Mouse (Mus musculus): ENCODE measurements around the gene Slc35d1. TPM values are rescaled to one million over a fixed set of nuclear protein-coding genes. Genes with fewer than 3 reads are reported as not detected.

Slc35d1 gene
- polyA plus RNA-seq, 1 experiment from 2014 or later: 6.4 TPM

DNA sequence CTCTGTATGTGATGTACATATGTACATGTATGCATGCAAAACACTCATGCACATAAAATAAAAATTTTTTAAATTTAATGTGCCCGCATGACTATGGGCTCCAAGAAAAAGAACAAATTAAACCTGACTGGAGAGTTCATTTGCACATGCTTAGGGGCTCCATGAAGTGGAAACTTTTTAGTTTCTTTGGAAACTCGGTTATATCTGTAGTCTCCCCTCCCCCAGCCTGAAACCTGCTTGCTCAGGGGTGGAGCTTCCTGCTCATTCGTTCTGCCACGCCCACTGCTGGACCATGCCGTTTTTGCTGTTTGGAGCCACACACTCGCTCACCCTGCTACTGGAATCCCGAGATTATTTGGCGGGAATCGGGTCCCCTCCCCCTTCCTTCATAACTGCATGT lies 7.9 kb upstream of the Slc35d1 start:
- Histone ChIP-seq H3K9me3 (ENCODE audit: control insufficient read depth, low read length) (no peaks in the 10 kb centered on the region), H3K9ac (no peak overlapping the region), H3K27me3 (ENCODE audit: control insufficient read depth, insufficient read depth, low read length) (no peaks in the 10 kb centered on the region), H3K4me2 (replicated peaks) (no peak overlapping the region), H3K4me3 (replicated peaks; ENCODE audit: low read length) (no peak overlapping the region), H3K27ac (no peak overlapping the region), H3K4me1 (replicated peaks; ENCODE audit: control insufficient read depth, insufficient read depth, low read length) (no peaks in the 10 kb centered on the region), H3K36me3 (replicated peaks; ENCODE audit: control insufficient read depth, insufficient read depth) (no peaks in the 10 kb centered on the region)
- ATAC-seq (ENCODE audit: low FRiP score) (no peak), DNase-seq (ENCODE audit: low spot score) (no peak)
- 45% methylated on average over 9 of the region's 9 CpGs for WGBS

DNA sequence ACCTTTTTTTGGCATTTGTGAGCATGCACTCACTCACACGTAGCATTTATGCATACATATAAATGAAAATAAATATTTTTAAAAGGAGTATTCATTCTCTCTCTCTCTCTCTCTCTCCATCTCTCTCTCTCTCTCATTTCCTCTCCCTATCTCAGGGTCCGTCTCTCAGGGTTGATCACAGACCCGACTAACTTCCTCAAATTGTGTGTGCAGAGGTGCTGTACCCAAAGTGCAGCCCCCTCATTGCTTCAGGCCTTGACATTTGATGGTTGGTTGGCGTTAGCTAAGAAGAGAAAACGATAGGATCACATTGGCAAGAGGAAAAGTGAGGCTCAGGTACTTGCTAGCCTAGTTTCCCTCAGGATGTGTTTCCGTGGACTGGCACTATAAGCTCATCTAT lies 6.8 kb upstream of the Slc35d1 start:
- Histone ChIP-seq H3K27me3 (ENCODE audit: control insufficient read depth, insufficient read depth, low read length) (no peaks in the 10 kb centered on the region), H3K4me2 (replicated peaks) (no peak overlapping the region), H3K36me3 (replicated peaks; ENCODE audit: control insufficient read depth, insufficient read depth) (no peaks in the 10 kb centered on the region), H3K9ac (no peak overlapping the region), H3K9me3 (ENCODE audit: control insufficient read depth, low read length) (no peaks in the 10 kb centered on the region), H3K4me3 (replicated peaks; ENCODE audit: low read length) (no peak overlapping the region), H3K27ac (no peak overlapping the region), H3K4me1 (replicated peaks; ENCODE audit: control insufficient read depth, insufficient read depth, low read length) (no peaks in the 10 kb centered on the region)
- no peak for DNase-seq (ENCODE audit: low spot score)
- no peak for ATAC-seq (ENCODE audit: low FRiP score)
- 85% methylated on average over 6 of the region's 6 CpGs for WGBS

DNA sequence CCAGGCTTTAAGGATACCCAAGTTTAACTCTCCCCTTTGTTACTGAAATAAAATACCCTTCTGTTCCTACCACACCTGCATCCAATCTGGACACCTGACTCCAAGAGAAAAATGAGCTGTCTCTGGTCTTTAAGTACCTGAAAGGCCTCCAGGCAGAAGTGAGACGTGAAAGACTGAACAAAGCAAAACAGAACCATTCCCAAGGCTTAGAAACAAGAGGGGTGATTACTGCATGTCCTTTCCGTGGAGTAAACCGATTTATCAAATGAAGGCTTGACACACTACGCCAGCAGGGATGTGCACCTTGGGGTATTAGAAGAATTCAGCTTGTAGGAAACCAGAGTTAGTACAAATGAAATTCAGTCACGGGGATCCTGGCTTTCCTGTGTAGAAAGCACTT lies 4.0 kb upstream of the Slc35d1 start:
- Histone ChIP-seq H3K27ac (0 out of 2 replicates have a peak overlapping the region, but pooled peaks have one; percentile 14), H3K4me1 (replicated peaks; ENCODE audit: control insufficient read depth, insufficient read depth, low read length) (no peaks in the 10 kb centered on the region), H3K4me3 (replicated peaks; ENCODE audit: low read length) (no peak overlapping the region), H3K36me3 (replicated peaks; ENCODE audit: control insufficient read depth, insufficient read depth) (no peaks in the 10 kb centered on the region), H3K9ac (no peak overlapping the region), H3K9me3 (ENCODE audit: control insufficient read depth, low read length) (no peaks in the 10 kb centered on the region), H3K4me2 (replicated peaks) (no peak overlapping the region), H3K27me3 (ENCODE audit: control insufficient read depth, insufficient read depth, low read length) (no peaks in the 10 kb centered on the region)
- DNase-seq (ENCODE audit: low spot score) (no peak), ATAC-seq (ENCODE audit: low FRiP score) (no peak)
- 70% methylated on average over 5 of the region's 5 CpGs for WGBS

DNA sequence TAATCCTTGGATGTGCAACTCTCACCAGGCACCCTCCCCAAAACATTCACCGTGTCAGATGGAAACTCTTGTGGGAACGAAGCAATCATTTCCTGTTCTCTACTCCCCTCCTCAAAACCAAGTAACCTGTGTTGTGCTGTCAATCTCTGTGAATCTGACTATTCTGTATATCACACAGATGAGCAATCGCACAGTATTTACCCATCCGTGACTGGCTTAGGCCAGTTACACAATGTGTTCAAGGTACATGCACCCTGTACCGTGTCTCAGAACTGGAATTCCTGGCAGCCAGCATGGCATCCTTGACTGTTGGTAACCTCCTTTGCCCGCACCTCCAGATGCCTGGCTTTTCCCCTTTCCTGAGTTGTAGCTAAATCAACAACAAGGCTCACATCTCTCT lies 1.1 kb upstream of the Slc35d1 start:
- 84% methylated on average over 6 of the region's 6 CpGs for WGBS

DNA sequence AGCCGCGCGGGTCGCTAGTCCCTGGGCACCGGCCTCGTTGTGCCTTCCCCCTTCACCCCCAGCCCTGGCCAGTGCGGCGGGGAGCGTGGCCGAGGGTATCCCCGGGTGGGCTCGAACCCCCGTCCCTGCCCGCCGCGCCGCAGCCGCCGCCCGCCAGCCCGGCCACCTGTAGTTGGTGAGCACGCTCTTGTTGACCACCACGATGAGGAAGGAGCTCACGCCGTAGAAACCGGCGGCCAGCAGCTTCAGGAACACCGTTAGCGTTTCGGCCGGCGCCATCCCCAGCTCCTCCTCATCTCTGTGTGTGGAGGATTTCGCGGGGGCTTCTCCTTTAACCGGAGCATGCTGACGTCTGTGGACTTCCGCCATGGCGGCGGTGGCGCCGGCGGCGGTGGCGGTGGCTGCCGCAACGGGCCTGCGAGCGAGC lies 453 bp downstream of the Slc35d1 start:
- no peaks in the 10 kb centered on the region for H3K27me3 ChIP-seq (ENCODE audit: control insufficient read depth, insufficient read depth, low read length)
- H3K36me3 ChIP-seq (replicated peaks; ENCODE audit: control insufficient read depth, insufficient read depth): peaks cover 11% of the 10 kb centered on the region
- H3K9ac ChIP-seq: peak overlapping the region; percentile 99
- ATAC-seq (ENCODE audit: low FRiP score) (peak; percentile 84), DNase-seq (ENCODE audit: low spot score) (peak; percentile 67)
- H3K27ac ChIP-seq: peak overlapping the region; percentile 99
- peak overlapping the region; percentile 97 for H3K4me3 ChIP-seq (replicated peaks; ENCODE audit: low read length)
- under 1% methylated on average over 48 of the region's 48 CpGs for WGBS
- peak overlapping the region; percentile 80 for H3K4me2 ChIP-seq (replicated peaks)
- no peaks in the 10 kb centered on the region for H3K9me3 ChIP-seq (ENCODE audit: control insufficient read depth, low read length)
- H3K4me1 ChIP-seq (replicated peaks; ENCODE audit: control insufficient read depth, insufficient read depth, low read length): peaks cover 18% of the 10 kb centered on the region

More for the DNA sequence above, 1.1 kb upstream of the Slc35d1 start:
- Histone ChIP-seq H3K9ac (no peak overlapping the region), H3K36me3 (replicated peaks; ENCODE audit: control insufficient read depth, insufficient read depth) (0 out of 2 replicates have a peak, but pooled peaks cover 3% of the 10 kb centered on the region), H3K4me3 (replicated peaks; ENCODE audit: low read length) (no peak overlapping the region), H3K4me1 (replicated peaks; ENCODE audit: control insufficient read depth, insufficient read depth, low read length) (peaks cover 18% of the 10 kb centered on the region), H3K9me3 (ENCODE audit: control insufficient read depth, low read length) (no peaks in the 10 kb centered on the region), H3K4me2 (replicated peaks) (no peak overlapping the region), H3K27ac (no peak overlapping the region), H3K27me3 (ENCODE audit: control insufficient read depth, insufficient read depth, low read length) (no peaks in the 10 kb centered on the region)
- ATAC-seq (ENCODE audit: low FRiP score) (no peak), DNase-seq (ENCODE audit: low spot score) (no peak)

DNA sequence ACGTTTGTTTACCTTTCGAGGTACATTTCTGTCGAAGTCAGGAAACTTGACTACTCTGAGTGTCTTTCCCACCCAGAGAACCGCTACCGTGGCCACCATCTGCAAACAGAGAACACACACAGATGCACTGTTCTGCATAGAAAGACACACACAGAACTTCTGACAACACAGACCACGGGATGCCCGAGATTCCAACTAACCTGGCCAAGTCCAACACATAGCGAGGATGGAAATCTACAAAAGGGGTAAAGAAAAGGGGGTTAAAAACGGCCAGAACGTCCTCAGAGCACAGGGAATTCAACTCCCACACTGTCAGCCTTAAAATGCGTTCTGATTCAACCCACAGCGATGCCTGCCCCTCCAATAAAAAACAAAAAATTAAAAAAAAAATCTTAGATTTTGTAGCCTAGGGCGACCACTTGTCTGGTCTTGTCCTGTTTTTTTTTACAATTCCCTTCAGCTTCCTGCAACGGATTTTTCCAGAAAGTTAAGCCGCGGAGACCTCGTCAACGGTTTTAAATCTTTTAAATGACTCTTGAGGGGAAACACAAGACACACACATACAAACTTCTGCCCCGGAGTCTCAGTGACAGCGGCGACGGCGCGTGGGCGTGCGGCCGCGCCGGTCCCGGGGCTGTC lies 986 bp downstream of the Slc35d1 start:
- WGBS: 4% methylated on average over 30 of the region's 30 CpGs
- peak overlapping the region; percentile 97 for H3K4me3 ChIP-seq (replicated peaks; ENCODE audit: low read length)
- H3K9ac ChIP-seq: peak overlapping the region; percentile 99
- ATAC-seq (ENCODE audit: low FRiP score) (no peak), DNase-seq (ENCODE audit: low spot score) (no peak)
- H3K4me1 ChIP-seq (replicated peaks; ENCODE audit: control insufficient read depth, insufficient read depth, low read length): peaks cover 18% of the 10 kb centered on the region
- peaks cover 17% of the 10 kb centered on the region for H3K36me3 ChIP-seq (replicated peaks; ENCODE audit: control insufficient read depth, insufficient read depth)
- H3K9me3 ChIP-seq (ENCODE audit: control insufficient read depth, low read length): no peaks in the 10 kb centered on the region
- H3K27me3 ChIP-seq (ENCODE audit: control insufficient read depth, insufficient read depth, low read length): no peaks in the 10 kb centered on the region
- H3K4me2 ChIP-seq (replicated peaks): peak overlapping the region; percentile 80
- peak overlapping the region; percentile 99 for H3K27ac ChIP-seq

DNA sequence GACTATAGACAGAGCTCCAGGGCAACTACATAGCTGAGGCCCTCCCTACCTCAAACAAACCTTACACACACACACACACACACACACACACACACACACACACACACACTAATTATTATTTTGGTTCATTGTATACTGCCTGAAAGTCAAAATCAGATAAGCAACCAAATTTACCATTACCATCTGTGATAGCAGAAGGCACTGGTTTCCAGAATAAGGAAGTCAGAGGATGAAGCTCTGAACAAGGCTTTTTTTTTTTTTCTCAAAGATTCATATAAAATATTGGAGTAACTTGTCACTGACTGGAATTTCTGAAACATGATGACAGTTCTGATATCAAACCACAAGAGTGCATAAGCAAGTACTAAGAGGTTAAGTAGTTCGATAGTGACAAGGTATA lies 6.4 kb downstream of the Slc35d1 start:
- Histone ChIP-seq H3K4me2 (replicated peaks) (no peak overlapping the region), H3K4me3 (replicated peaks; ENCODE audit: low read length) (no peak overlapping the region), H3K27ac (no peak overlapping the region), H3K9me3 (ENCODE audit: control insufficient read depth, low read length) (no peaks in the 10 kb centered on the region), H3K9ac (no peak overlapping the region), H3K36me3 (replicated peaks; ENCODE audit: control insufficient read depth, insufficient read depth) (peaks cover 58% of the 10 kb centered on the region), H3K4me1 (replicated peaks; ENCODE audit: control insufficient read depth, insufficient read depth, low read length) (peaks cover 14% of the 10 kb centered on the region), H3K27me3 (ENCODE audit: control insufficient read depth, insufficient read depth, low read length) (no peaks in the 10 kb centered on the region)
- DNase-seq (ENCODE audit: low spot score) (no peak), ATAC-seq (ENCODE audit: low FRiP score) (no peak)
- WGBS: 95% methylated on average over 1 of the region's 1 CpGs

DNA sequence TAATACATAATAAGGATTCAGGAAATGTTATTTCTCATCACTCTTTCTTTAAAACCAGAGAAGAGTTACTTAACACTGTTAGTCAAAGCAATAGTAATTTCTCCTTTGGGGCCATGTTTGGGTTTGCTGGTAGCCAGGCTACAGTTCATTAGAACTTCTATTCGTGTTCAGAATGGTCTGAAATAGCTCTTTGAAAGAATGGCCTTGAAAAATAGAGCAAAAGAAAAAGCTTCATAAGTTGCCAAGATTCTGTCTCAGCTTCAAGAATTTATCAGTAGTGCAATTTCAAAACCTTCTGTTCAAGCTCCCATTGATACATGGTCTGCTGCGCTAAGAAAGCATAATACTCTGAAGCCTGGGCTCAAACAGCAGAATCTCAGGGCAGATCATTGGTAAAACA lies 11.3 kb downstream of the Slc35d1 start:
- no peak for DNase-seq (ENCODE audit: low spot score)
- Histone ChIP-seq H3K9me3 (ENCODE audit: control insufficient read depth, low read length) (no peaks in the 10 kb centered on the region), H3K4me1 (replicated peaks; ENCODE audit: control insufficient read depth, insufficient read depth, low read length) (no peaks in the 10 kb centered on the region), H3K9ac (no peak overlapping the region), H3K27me3 (ENCODE audit: control insufficient read depth, insufficient read depth, low read length) (no peaks in the 10 kb centered on the region), H3K4me2 (replicated peaks) (no peak overlapping the region), H3K36me3 (replicated peaks; ENCODE audit: control insufficient read depth, insufficient read depth) (peaks cover 55% of the 10 kb centered on the region), H3K4me3 (replicated peaks; ENCODE audit: low read length) (no peak overlapping the region), H3K27ac (no peak overlapping the region)
- WGBS: 70% methylated on average over 2 of the region's 2 CpGs
- no peak for ATAC-seq (ENCODE audit: low FRiP score)

DNA sequence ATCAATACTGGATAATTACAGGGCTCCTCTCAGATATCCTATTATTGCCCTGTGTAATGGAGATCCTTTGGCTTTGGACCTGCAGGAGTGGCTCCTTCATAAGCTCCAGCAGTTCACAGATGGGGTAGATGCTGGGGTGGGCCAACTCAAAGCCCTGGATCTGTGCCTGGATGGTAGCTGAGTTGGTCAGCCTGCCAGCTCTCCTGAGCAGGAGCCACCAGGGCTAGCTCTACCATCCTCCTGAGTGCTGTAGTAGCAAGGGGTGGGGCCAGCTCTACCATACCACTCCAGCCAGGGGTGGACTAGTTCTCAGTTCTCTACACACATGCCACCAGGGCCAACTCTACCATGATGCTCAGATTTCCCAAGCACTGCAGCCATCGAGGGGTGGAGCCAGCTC lies 14.9 kb downstream of the Slc35d1 start:
- no peaks in the 10 kb centered on the region for H3K9me3 ChIP-seq (ENCODE audit: control insufficient read depth, low read length)
- no peak overlapping the region for H3K4me2 ChIP-seq (replicated peaks)
- H3K9ac ChIP-seq: no peak overlapping the region
- H3K4me3 ChIP-seq (replicated peaks; ENCODE audit: low read length): no peak overlapping the region
- DNase-seq (ENCODE audit: low spot score): no peak
- no peaks in the 10 kb centered on the region for H3K27me3 ChIP-seq (ENCODE audit: control insufficient read depth, insufficient read depth, low read length)
- H3K27ac ChIP-seq: no peak overlapping the region
- WGBS: 96% methylated on average over 1 of the region's 1 CpGs
- peaks cover 48% of the 10 kb centered on the region for H3K36me3 ChIP-seq (replicated peaks; ENCODE audit: control insufficient read depth, insufficient read depth)
- ATAC-seq (ENCODE audit: low FRiP score): no peak
- H3K4me1 ChIP-seq (replicated peaks; ENCODE audit: control insufficient read depth, insufficient read depth, low read length): no peaks in the 10 kb centered on the region

DNA sequence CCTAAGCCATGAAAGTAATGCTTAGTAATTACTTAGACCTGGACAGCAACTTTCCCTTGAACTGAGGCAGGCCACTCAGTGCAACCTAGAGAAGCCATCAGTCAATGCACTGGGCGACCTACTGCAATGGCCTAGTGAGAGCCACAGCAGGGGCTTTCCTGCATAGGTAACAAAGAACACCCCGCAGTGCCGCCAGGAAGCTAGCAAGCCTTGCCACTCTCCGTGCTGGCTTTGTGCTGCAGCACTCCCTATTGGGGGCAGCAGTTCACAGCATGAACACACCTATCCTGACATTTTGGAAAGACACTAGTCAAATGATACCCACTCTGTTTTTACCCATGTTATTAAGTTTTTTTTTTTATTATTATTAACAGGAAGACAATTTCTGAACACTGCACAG lies 15.9 kb downstream of the Slc35d1 start:
- H3K27me3 ChIP-seq (ENCODE audit: control insufficient read depth, insufficient read depth, low read length): no peaks in the 10 kb centered on the region
- no peak overlapping the region for H3K9ac ChIP-seq
- no peak overlapping the region for H3K4me3 ChIP-seq (replicated peaks; ENCODE audit: low read length)
- no peak overlapping the region for H3K27ac ChIP-seq
- ATAC-seq (ENCODE audit: low FRiP score): no peak
- H3K36me3 ChIP-seq (replicated peaks; ENCODE audit: control insufficient read depth, insufficient read depth): peaks cover 43% of the 10 kb centered on the region
- H3K4me1 ChIP-seq (replicated peaks; ENCODE audit: control insufficient read depth, insufficient read depth, low read length): no peaks in the 10 kb centered on the region
- no peaks in the 10 kb centered on the region for H3K9me3 ChIP-seq (ENCODE audit: control insufficient read depth, low read length)
- H3K4me2 ChIP-seq (replicated peaks): no peak overlapping the region
- WGBS: 37% methylated on average over 4 of the region's 4 CpGs
- DNase-seq (ENCODE audit: low spot score): no peak
